15 mouse cellular contexts compared by ENCODE assay signal in genomic region chr2:115751177-115751576, GRCm38 (mm10).
"Had no signal": no experiment of that assay in that cellular context is flagged by ENCODE, and none has a peak within 500 bp of the region (broad histone marks: within the 10 kb centered on the region; RNA-seq: fewer than 3 reads in every experiment).

No protein-coding gene starts in this region.

- H3K27ac ChIP-seq: liver, embryonic 15.5 days; macrophage; midbrain, embryonic 12.5 days; midbrain, embryonic 15.5 days; neural tube, embryonic 12.5 days; stomach, embryonic 15.5 days; stomach, postnatal 0 days had no signal

- H3K4me2 ChIP-seq: liver, embryonic 15.5 days; midbrain, embryonic 12.5 days; midbrain, embryonic 15.5 days; neural tube, embryonic 12.5 days; stomach, embryonic 15.5 days had no signal

- DNase-seq: liver, postnatal 0 days; lung, adult 2 months; lung, postnatal 14 days; right cerebral cortex, postnatal 14 days; thymus, adult 2 months; thymus, postnatal 25 days; thymus, postnatal 4 days had no signal

- H3K27me3 ChIP-seq: liver, embryonic 15.5 days; megakaryocyte, embryonic 14.5 days; midbrain, embryonic 12.5 days; midbrain, embryonic 15.5 days; neural tube, embryonic 12.5 days; stomach, embryonic 15.5 days had no signal

- H3K4me1 ChIP-seq: liver, embryonic 15.5 days; megakaryocyte, embryonic 14.5 days; midbrain, embryonic 15.5 days; neural tube, embryonic 12.5 days had no signal

- H3K9ac ChIP-seq: liver, embryonic 15.5 days; liver, postnatal 0 days; midbrain, embryonic 12.5 days; midbrain, embryonic 15.5 days; neural tube, embryonic 12.5 days; stomach, embryonic 15.5 days had no signal

- H3K9me3 ChIP-seq: liver, embryonic 15.5 days; midbrain, embryonic 12.5 days; midbrain, embryonic 15.5 days; neural tube, embryonic 12.5 days; stomach, embryonic 15.5 days had no signal

- ATAC-seq: liver, postnatal 0 days; midbrain, embryonic 15.5 days had no signal

- H3K4me3 ChIP-seq: liver, embryonic 15.5 days; megakaryocyte, embryonic 14.5 days; midbrain, embryonic 12.5 days; midbrain, embryonic 15.5 days; neural tube, embryonic 12.5 days; stomach, embryonic 15.5 days had no signal

- H3K36me3 ChIP-seq: liver, embryonic 15.5 days; midbrain, embryonic 12.5 days; midbrain, embryonic 15.5 days; neural tube, embryonic 12.5 days; stomach, embryonic 15.5 days had no signal
